Mouse (Mus musculus): ENCODE measurements around the gene Srgn. TPM values are rescaled to one million over a fixed set of nuclear protein-coding genes. Genes with fewer than 3 reads are reported as not detected.
"Not testable (repeated sequence)": the region's sequence is repeated elsewhere in the genome, so short reads cannot be mapped to it uniquely, and the experiment has no call there.

Srgn gene
- total and polyA plus RNA-seq, 2 experiments: 5.0 to 15.9 TPM

GRCm38 (mm10) chr10:62503353-62503752 lies 23.9 kb downstream of the Srgn start:
- H3K79me2 ChIP-seq (ENCODE audit: control insufficient read depth, insufficient read depth, low read length): peaks cover 3% of the 10 kb centered on the region; the same call in 1 of the 2 replicates
- no peak for DNase-seq (ENCODE audit: extremely low read depth, low read depth, low spot score)
- H3K4me3 ChIP-seq (ENCODE audit: insufficient read depth, low read depth, low read length): no peak overlapping the region
- no peak overlapping the region for H3K9ac ChIP-seq (ENCODE audit: low read depth, low read length)
- H3K27ac ChIP-seq (replicated peaks; ENCODE audit: insufficient read depth, low read depth, low read length): no peak overlapping the region; the same call in 1 of the 2 replicates
- no peak for TF ChIP-seq CTCF (IDR thresholded peaks at IDR 0.05; ENCODE audit: low read depth, low read length)
- peaks cover 1% of the 10 kb centered on the region; the same call in 1 of the 2 replicates for H3K4me1 ChIP-seq (ENCODE audit: control insufficient read depth, insufficient read depth, low read length)
- 51% methylated on average over 4 of the region's 4 CpGs for WGBS
- H3K27me3 ChIP-seq (ENCODE audit: control insufficient read depth, insufficient read depth, low read length): no peaks in the 10 kb centered on the region
- no peaks in the 10 kb centered on the region for H3K36me3 ChIP-seq (ENCODE audit: control insufficient read depth, insufficient read depth, low read length)

- TF ChIP-seq CTCF (IDR thresholded peaks at IDR 0.05; ENCODE audit: low read depth, low read length) (no peak), POLR2A (IDR thresholded peaks at IDR 0.05; ENCODE audit: extremely low read depth, insufficient read depth, low read length) (no peak)
- no peak overlapping the region for H3K9ac ChIP-seq (ENCODE audit: low read depth, low read length)
- no peak overlapping the region for H3K4me3 ChIP-seq (ENCODE audit: insufficient read depth, low read depth, low read length)
- H3K27me3 ChIP-seq (ENCODE audit: control insufficient read depth, insufficient read depth, low read length): no peaks in the 10 kb centered on the region
- no peak for DNase-seq (ENCODE audit: extremely low read depth, low read depth, low spot score)
- peaks cover 1% of the 10 kb centered on the region; the same call in 1 of the 2 replicates for H3K4me1 ChIP-seq (ENCODE audit: control insufficient read depth, insufficient read depth, low read length)
- 85% methylated on average over 7 of the region's 7 CpGs for WGBS
- no peak overlapping the region for H3K27ac ChIP-seq (replicated peaks; ENCODE audit: insufficient read depth, low read depth, low read length)
- H3K79me2 ChIP-seq (ENCODE audit: control insufficient read depth, insufficient read depth, low read length): peaks cover 3% of the 10 kb centered on the region; the same call in 1 of the 2 replicates
- no peaks in the 10 kb centered on the region for H3K36me3 ChIP-seq (ENCODE audit: control insufficient read depth, insufficient read depth, low read length)
Observed at GRCm38 (mm10) chr10:62501951-62502350, 25.3 kb downstream of the Srgn start.

GRCm38 (mm10) chr10:62500916-62501615 lies 26.2 kb downstream of the Srgn start:
- peaks cover 3% of the 10 kb centered on the region; the same call in 1 of the 2 replicates for H3K79me2 ChIP-seq (ENCODE audit: control insufficient read depth, insufficient read depth, low read length)
- WGBS: 59% methylated on average over 9 of the region's 9 CpGs
- no peak for TF ChIP-seq POLR2A (IDR thresholded peaks at IDR 0.05; ENCODE audit: extremely low read depth, insufficient read depth, low read length)
- no peak for TF ChIP-seq CTCF (IDR thresholded peaks at IDR 0.05; ENCODE audit: low read depth, low read length)
- no peak for DNase-seq (ENCODE audit: extremely low read depth, low read depth, low spot score)
- H3K36me3 ChIP-seq (ENCODE audit: control insufficient read depth, insufficient read depth, low read length): no peaks in the 10 kb centered on the region
- 0 out of 2 replicates have a peak overlapping the region, but pooled peaks have one; percentile 6 for H3K27ac ChIP-seq (replicated peaks; ENCODE audit: insufficient read depth, low read depth, low read length)
- H3K9ac ChIP-seq (ENCODE audit: low read depth, low read length): no peak overlapping the region
- H3K4me3 ChIP-seq (ENCODE audit: insufficient read depth, low read depth, low read length): no peak overlapping the region
- no peaks in the 10 kb centered on the region for H3K27me3 ChIP-seq (ENCODE audit: control insufficient read depth, insufficient read depth, low read length)
- H3K4me1 ChIP-seq (ENCODE audit: control insufficient read depth, insufficient read depth, low read length): peaks cover 1% of the 10 kb centered on the region; the same call in 1 of the 2 replicates

GRCm38 (mm10) chr10:62500088-62500915 lies 26.9 kb downstream of the Srgn start:
- WGBS: 17% methylated on average over 15 of the region's 15 CpGs
- no peaks in the 10 kb centered on the region for H3K36me3 ChIP-seq (ENCODE audit: control insufficient read depth, insufficient read depth, low read length)
- H3K4me1 ChIP-seq (ENCODE audit: control insufficient read depth, insufficient read depth, low read length): no peaks in the 10 kb centered on the region; the same call in 1 of the 2 replicates
- H3K79me2 ChIP-seq (ENCODE audit: control insufficient read depth, insufficient read depth, low read length): peaks cover 3% of the 10 kb centered on the region; the same call in 1 of the 2 replicates
- no peak overlapping the region for H3K27ac ChIP-seq (replicated peaks; ENCODE audit: insufficient read depth, low read depth, low read length)
- TF ChIP-seq CTCF (IDR thresholded peaks at IDR 0.05; ENCODE audit: low read depth, low read length) (peak; percentile 82), POLR2A (IDR thresholded peaks at IDR 0.05; ENCODE audit: extremely low read depth, insufficient read depth, low read length) (no peak)
- DNase-seq (ENCODE audit: extremely low read depth, low read depth, low spot score): peak; percentile 54
- no peak overlapping the region for H3K9ac ChIP-seq (ENCODE audit: low read depth, low read length)
- no peak overlapping the region for H3K4me3 ChIP-seq (ENCODE audit: insufficient read depth, low read depth, low read length)
- H3K27me3 ChIP-seq (ENCODE audit: control insufficient read depth, insufficient read depth, low read length): no peaks in the 10 kb centered on the region

- not testable (repeated sequence) for H3K27me3 ChIP-seq (ENCODE audit: control insufficient read depth, insufficient read depth, low read length); H3K79me2 ChIP-seq (ENCODE audit: control insufficient read depth, insufficient read depth, low read length); H3K4me1 ChIP-seq (ENCODE audit: control insufficient read depth, insufficient read depth, low read length); H3K4me3 ChIP-seq (ENCODE audit: insufficient read depth, low read depth, low read length); H3K9ac ChIP-seq (ENCODE audit: low read depth, low read length); H3K27ac ChIP-seq (replicated peaks; ENCODE audit: insufficient read depth, low read depth, low read length); H3K36me3 ChIP-seq (ENCODE audit: control insufficient read depth, insufficient read depth, low read length); DNase-seq (ENCODE audit: extremely low read depth, low read depth, low spot score)
- 84% methylated on average over 3 of the region's 3 CpGs for WGBS
Observed at GRCm38 (mm10) chr10:62491681-62492080, 35.6 kb downstream of the Srgn start.
